Mouse (Mus musculus): Measurements from ENCODE around the gene Zp3r. TPM values are rescaled to one million over a fixed set of nuclear protein-coding genes. Genes with fewer than 3 reads are reported as not detected.
"Not testable (repeated sequence)": the region's sequence is repeated elsewhere in the genome, so short reads cannot be mapped to it uniquely, and the experiment has no call there.

The Zp3r gene
- polyA plus RNA-seq (2015; fragmentation: Nextera tagmentation; extraction: Ambion mirVana) = 0.17 TPM in 1 of 2 replicates, not detected in the other

DNA sequence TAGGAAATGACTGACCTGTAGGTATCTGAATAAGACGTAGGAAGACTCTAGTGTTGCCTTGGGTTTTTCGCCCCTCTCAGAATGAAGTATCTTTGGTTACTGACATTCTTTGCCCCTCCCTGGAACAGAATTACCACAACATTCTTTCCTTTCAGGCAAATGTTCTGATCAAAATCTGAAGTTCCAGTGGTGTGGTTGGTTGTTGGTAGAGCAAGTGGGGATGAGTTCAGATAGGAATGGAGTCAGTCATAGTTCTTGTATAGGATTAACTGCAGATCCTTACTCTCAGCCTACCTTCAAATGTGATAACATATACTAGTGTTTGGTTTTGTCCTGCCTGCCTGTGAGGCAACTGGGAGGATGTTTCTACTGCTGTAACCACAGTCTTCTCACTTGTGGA is at the start of gene Zp3r:
TSS of gene Zp3r (minus strand) at position 101 of the 400 bp plus-strand sequence.
- no peak within 1 kb of the TSS for H3K4me2 ChIP-seq (ENCODE audit: low read depth, low read length)
- 91% methylated on average over 2 of the region's 2 CpGs for WGBS
- no peaks in the 10 kb centered on the region for H3K9me3 ChIP-seq (replicated peaks; ENCODE audit: control insufficient read depth, low read length)
- H3K4me1 ChIP-seq (ENCODE audit: control insufficient read depth, insufficient read depth, low read length) = 0 out of 2 replicates have a peak, but pooled peaks cover 2% of the 10 kb centered on the region
- no peak for ATAC-seq (ENCODE audit: insufficient read depth, low FRiP score)
- no peak within 1 kb of the TSS for H3K27ac ChIP-seq (ENCODE audit: low read length)
- no peaks in the 10 kb centered on the region for H3K36me3 ChIP-seq (ENCODE audit: control insufficient read depth, insufficient read depth, low read length)
- H3K4me3 ChIP-seq (replicated peaks; ENCODE audit: low read length) = no peak within 1 kb of the TSS
- no peak within 1 kb of the TSS for H3K9ac ChIP-seq (ENCODE audit: low read length)
- no peaks in the 10 kb centered on the region for H3K27me3 ChIP-seq (ENCODE audit: control insufficient read depth, insufficient read depth, low read length)

DNA sequence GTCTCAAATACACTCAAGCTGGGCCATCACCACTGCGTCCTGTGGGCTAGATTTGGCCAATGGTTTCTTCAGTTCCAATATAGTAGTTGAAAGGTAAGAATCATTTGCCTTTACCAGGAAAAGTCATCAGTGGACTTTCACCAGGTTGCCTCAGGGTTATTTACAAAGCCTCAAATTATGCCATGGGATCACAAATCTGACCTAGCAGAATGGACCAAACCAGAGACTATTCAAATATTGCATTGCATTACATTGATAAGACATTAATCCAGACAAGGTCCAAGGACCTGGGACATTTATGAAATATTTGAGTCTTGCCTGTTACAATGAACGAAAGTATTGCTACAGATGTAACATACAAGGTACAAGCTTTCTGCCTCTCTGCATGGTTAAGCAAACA is 49.1 kb upstream of the Zp3r start:
- no peaks in the 10 kb centered on the region for H3K36me3 ChIP-seq (ENCODE audit: control insufficient read depth, insufficient read depth, low read length)
- no peaks in the 10 kb centered on the region for H3K4me1 ChIP-seq (ENCODE audit: control insufficient read depth, insufficient read depth, low read length)
- H3K9me3 ChIP-seq (replicated peaks; ENCODE audit: control insufficient read depth, low read length) = no peaks in the 10 kb centered on the region
- ATAC-seq (ENCODE audit: insufficient read depth, low FRiP score) = no peak
- no peak overlapping the region for H3K4me3 ChIP-seq (replicated peaks; ENCODE audit: low read length)
- WGBS = 75% methylated on average over 2 of the region's 2 CpGs
- no peak overlapping the region for H3K4me2 ChIP-seq (ENCODE audit: low read depth, low read length)
- H3K9ac ChIP-seq (ENCODE audit: low read length) = no peak overlapping the region
- H3K27me3 ChIP-seq (ENCODE audit: control insufficient read depth, insufficient read depth, low read length) = no peaks in the 10 kb centered on the region
- H3K27ac ChIP-seq (ENCODE audit: low read length) = no peak overlapping the region

DNA sequence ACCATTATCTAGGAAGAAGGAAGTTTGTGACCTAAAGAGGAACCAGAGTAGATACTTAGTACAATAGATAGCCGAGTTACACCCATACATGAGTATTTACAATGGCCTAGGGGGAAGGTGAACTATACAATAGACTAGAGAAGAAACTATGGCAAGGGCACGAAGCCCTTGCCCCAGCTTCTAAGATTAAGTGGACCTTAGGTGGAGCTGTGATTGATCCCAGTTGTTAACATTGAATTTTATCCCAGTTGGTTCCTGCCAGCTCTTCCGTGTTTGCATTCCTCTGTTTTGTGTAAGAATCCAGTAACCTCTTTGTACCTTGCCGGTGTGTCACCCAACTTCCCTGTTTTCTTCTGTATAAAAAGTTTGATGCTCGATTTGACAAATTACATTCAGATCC is 34.2 kb upstream of the Zp3r start:
- H3K4me1 ChIP-seq (ENCODE audit: control insufficient read depth, insufficient read depth, low read length); H3K4me2 ChIP-seq (ENCODE audit: low read depth, low read length); H3K4me3 ChIP-seq (replicated peaks; ENCODE audit: low read length); H3K27ac ChIP-seq (ENCODE audit: low read length); ATAC-seq (ENCODE audit: insufficient read depth, low FRiP score); H3K27me3 ChIP-seq (ENCODE audit: control insufficient read depth, insufficient read depth, low read length); H3K36me3 ChIP-seq (ENCODE audit: control insufficient read depth, insufficient read depth, low read length); H3K9me3 ChIP-seq (replicated peaks; ENCODE audit: control insufficient read depth, low read length); H3K9ac ChIP-seq (ENCODE audit: low read length): not testable (repeated sequence)
- 81% methylated on average over 5 of the region's 5 CpGs for WGBS

- Histone ChIP-seq H3K4me2 (ENCODE audit: low read depth, low read length) (no peak within 1 kb of the TSS), H3K36me3 (ENCODE audit: control insufficient read depth, insufficient read depth, low read length) (no peaks in the 10 kb centered on the region), H3K27ac (ENCODE audit: low read length) (no peak within 1 kb of the TSS), H3K4me1 (ENCODE audit: control insufficient read depth, insufficient read depth, low read length) (no peaks in the 10 kb centered on the region), H3K9me3 (replicated peaks; ENCODE audit: control insufficient read depth, low read length) (no peaks in the 10 kb centered on the region), H3K27me3 (ENCODE audit: control insufficient read depth, insufficient read depth, low read length) (no peaks in the 10 kb centered on the region), H3K9ac (ENCODE audit: low read length) (no peak within 1 kb of the TSS), H3K4me3 (replicated peaks; ENCODE audit: low read length) (no peak within 1 kb of the TSS)
- 32% methylated on average over 3 of the region's 3 CpGs for WGBS
- ATAC-seq (ENCODE audit: insufficient read depth, low FRiP score) = no peak
Measured at GRCm38 (mm10) chr1:130661454-130661853, 32.0 kb upstream of the Zp3r start, which contains the start of gene C4bp. Gene C4bp, minus strand, starts transcription at chr1:130661632.

GRCm38 (mm10) chr1:130659641-130660040 is 30.2 kb upstream of the Zp3r start:
- H3K36me3 ChIP-seq (ENCODE audit: control insufficient read depth, insufficient read depth, low read length); H3K4me3 ChIP-seq (replicated peaks; ENCODE audit: low read length); H3K27ac ChIP-seq (ENCODE audit: low read length); H3K27me3 ChIP-seq (ENCODE audit: control insufficient read depth, insufficient read depth, low read length); H3K9me3 ChIP-seq (replicated peaks; ENCODE audit: control insufficient read depth, low read length); H3K4me1 ChIP-seq (ENCODE audit: control insufficient read depth, insufficient read depth, low read length); ATAC-seq (ENCODE audit: insufficient read depth, low FRiP score); H3K4me2 ChIP-seq (ENCODE audit: low read depth, low read length); H3K9ac ChIP-seq (ENCODE audit: low read length): not testable (repeated sequence)
- WGBS = 34% methylated on average over 5 of the region's 5 CpGs

DNA sequence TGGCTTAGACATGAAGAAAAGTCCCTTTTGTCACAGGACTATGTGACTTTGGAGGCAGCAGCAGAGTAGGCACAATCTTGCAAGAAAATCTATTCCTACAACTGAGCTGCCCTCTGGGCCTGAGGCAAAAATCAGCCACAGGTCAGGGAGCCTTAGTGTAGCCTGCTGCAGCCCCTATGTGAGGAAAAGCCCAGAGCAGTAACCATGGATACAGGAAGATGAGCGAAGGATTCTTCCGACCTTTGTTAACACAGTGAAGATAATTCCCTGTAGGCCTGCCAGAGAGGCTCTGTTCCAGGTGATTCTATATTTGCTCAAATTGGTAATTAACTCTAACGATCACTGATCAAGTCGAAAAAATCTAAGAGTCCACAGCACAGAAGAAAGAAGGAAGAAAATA is 14.7 kb upstream of the Zp3r start:
- Histone ChIP-seq H3K9ac (ENCODE audit: low read length) (no peak overlapping the region), H3K4me1 (ENCODE audit: control insufficient read depth, insufficient read depth, low read length) (no peaks in the 10 kb centered on the region), H3K36me3 (ENCODE audit: control insufficient read depth, insufficient read depth, low read length) (no peaks in the 10 kb centered on the region), H3K4me2 (ENCODE audit: low read depth, low read length) (no peak overlapping the region), H3K9me3 (replicated peaks; ENCODE audit: control insufficient read depth, low read length) (no peaks in the 10 kb centered on the region), H3K27me3 (ENCODE audit: control insufficient read depth, insufficient read depth, low read length) (no peaks in the 10 kb centered on the region), H3K27ac (ENCODE audit: low read length) (no peak overlapping the region), H3K4me3 (replicated peaks; ENCODE audit: low read length) (no peak overlapping the region)
- no peak for ATAC-seq (ENCODE audit: insufficient read depth, low FRiP score)
- 80% methylated on average over 4 of the region's 4 CpGs for WGBS

DNA sequence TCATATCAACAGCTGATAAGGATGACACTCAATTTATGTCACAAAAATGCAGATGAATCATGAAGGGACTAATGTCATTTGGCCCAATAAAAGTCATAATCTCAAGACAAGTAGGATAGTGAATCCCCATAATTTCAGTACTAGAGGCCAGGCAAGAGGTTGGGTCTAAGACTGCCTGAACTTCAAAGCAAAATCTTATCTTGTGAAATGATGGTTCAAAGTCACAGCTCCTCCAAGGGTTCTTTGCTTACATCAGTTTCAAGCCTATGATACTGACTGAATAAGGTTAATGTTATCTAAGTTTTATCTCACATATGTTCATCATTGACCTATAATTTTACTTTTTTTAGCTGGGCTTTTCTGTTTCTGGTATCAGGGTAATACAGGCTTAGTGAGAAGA is 11.5 kb upstream of the Zp3r start:
- H3K9ac ChIP-seq (ENCODE audit: low read length) = no peak overlapping the region
- ATAC-seq (ENCODE audit: insufficient read depth, low FRiP score) = no peak
- no peaks in the 10 kb centered on the region for H3K36me3 ChIP-seq (ENCODE audit: control insufficient read depth, insufficient read depth, low read length)
- no peaks in the 10 kb centered on the region for H3K4me1 ChIP-seq (ENCODE audit: control insufficient read depth, insufficient read depth, low read length)
- no peaks in the 10 kb centered on the region for H3K9me3 ChIP-seq (replicated peaks; ENCODE audit: control insufficient read depth, low read length)
- H3K27me3 ChIP-seq (ENCODE audit: control insufficient read depth, insufficient read depth, low read length) = no peaks in the 10 kb centered on the region
- H3K27ac ChIP-seq (ENCODE audit: low read length) = no peak overlapping the region
- H3K4me2 ChIP-seq (ENCODE audit: low read depth, low read length) = no peak overlapping the region
- H3K4me3 ChIP-seq (replicated peaks; ENCODE audit: low read length) = no peak overlapping the region

DNA sequence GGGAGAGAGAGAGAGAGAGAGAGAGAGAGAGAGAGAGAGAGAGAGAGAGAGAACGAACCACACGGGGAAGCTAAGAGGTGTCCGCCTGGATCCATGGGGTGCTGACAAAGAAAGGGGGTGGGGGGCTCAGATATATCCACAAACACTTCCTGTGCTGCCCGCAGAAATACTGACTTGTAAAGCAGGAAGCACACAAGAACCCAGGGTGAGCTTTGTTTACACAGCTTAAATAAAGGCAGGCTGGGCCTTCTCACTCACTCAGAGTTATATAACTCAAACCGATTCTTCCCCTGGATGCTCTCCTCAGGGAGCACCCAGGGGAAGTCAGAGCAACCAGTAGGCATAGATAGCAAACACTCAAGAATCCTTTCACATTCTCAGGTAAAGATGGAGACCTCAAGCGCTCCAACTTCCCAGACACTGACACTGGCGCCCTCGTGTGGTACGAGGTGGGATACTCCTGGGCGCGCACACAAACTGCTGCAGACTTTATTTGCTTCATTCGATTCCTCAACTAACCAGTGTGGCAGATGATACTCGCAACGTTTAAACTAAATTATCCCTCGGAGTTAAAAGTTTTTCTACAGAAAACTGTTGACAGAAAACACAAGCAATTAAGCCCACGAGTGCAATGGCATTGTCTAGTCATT is 4.5 kb upstream of the Zp3r start:
- peak overlapping the region; percentile 40 for H3K4me2 ChIP-seq (ENCODE audit: low read depth, low read length)
- WGBS = 24% methylated on average over 16 of the region's 16 CpGs
- no peaks in the 10 kb centered on the region for H3K9me3 ChIP-seq (replicated peaks; ENCODE audit: control insufficient read depth, low read length)
- H3K27me3 ChIP-seq (ENCODE audit: control insufficient read depth, insufficient read depth, low read length) = no peaks in the 10 kb centered on the region
- 0 out of 2 replicates have a peak, but pooled peaks cover 2% of the 10 kb centered on the region for H3K4me1 ChIP-seq (ENCODE audit: control insufficient read depth, insufficient read depth, low read length)
- H3K27ac ChIP-seq (ENCODE audit: low read length) = no peak overlapping the region
- peak overlapping the region; percentile 14; the same call in 1 of the 2 replicates for H3K4me3 ChIP-seq (replicated peaks; ENCODE audit: low read length)
- ATAC-seq (ENCODE audit: insufficient read depth, low FRiP score) = peak; percentile 50; the same call in 1 of the 2 replicates
- no peaks in the 10 kb centered on the region for H3K36me3 ChIP-seq (ENCODE audit: control insufficient read depth, insufficient read depth, low read length)
- no peak overlapping the region; the same call in 1 of the 2 replicates for H3K9ac ChIP-seq (ENCODE audit: low read length)

DNA sequence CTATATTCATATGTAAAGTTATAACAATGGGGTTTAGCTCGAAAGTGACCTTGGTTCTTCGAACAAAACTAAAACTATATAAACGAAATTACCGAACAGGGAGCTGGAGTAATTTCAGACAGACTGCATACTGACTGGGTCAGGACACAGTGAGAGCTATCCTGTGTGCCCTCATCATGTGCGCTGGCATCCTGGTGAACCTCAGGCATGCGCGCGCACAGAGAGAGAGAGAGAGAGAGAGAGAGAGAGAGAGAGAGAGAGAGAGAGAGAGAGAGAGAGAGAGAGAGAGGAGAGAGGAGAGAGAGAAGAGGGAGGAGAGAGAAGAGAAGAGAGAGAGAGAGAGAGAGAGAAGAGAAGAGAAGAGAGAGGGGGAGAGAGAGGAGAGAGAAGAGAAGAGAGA is 3.9 kb upstream of the Zp3r start:
- H3K36me3 ChIP-seq (ENCODE audit: control insufficient read depth, insufficient read depth, low read length) = no peaks in the 10 kb centered on the region
- H3K27ac ChIP-seq (ENCODE audit: low read length) = no peak overlapping the region
- H3K4me2 ChIP-seq (ENCODE audit: low read depth, low read length) = no peak overlapping the region
- no peaks in the 10 kb centered on the region for H3K27me3 ChIP-seq (ENCODE audit: control insufficient read depth, insufficient read depth, low read length)
- no peak overlapping the region for H3K9ac ChIP-seq (ENCODE audit: low read length)
- H3K4me1 ChIP-seq (ENCODE audit: control insufficient read depth, insufficient read depth, low read length) = 0 out of 2 replicates have a peak, but pooled peaks cover 2% of the 10 kb centered on the region
- 80% methylated on average over 8 of the region's 8 CpGs for WGBS
- H3K4me3 ChIP-seq (replicated peaks; ENCODE audit: low read length) = no peak overlapping the region
- H3K9me3 ChIP-seq (replicated peaks; ENCODE audit: control insufficient read depth, low read length) = no peaks in the 10 kb centered on the region
- no peak for ATAC-seq (ENCODE audit: insufficient read depth, low FRiP score)

All from stomach, embryonic 16.5 days (tissue).